Mouse (Mus musculus) stomach, embryonic 14.5 days (tissue): ENCODE measurements around the gene Acrbp. TPM values are rescaled to one million over a fixed set of nuclear protein-coding genes. Genes with fewer than 3 reads are reported as not detected.

Experiments used
- ATAC-seq: fragments of 200-750 bp; cut with Nextera tagmentation; 2 replicates; pipeline ENCODE4 v1.8.0; 2017; ENCODE audit warnings: low read depth, moderate TSS enrichment; ENCODE audit not compliant: insufficient number of reproducible peaks, insufficient read depth, low FRiP score
- H3K27ac ChIP-seq: fragments of 300-500 bp; sonication (generic); 2 replicates; pipeline ENCODE4 v1.5.1; 2014; ENCODE audit warnings: mild to moderate bottlenecking, low read length, moderate library complexity, mixed read lengths
- H3K27me3 ChIP-seq: fragments of 300-500 bp; sonication (generic); 2 replicates; pipeline ENCODE4 v1.6.1; 2014; ENCODE audit warnings: low read length, control low read depth, mixed read lengths; ENCODE audit not compliant: control insufficient read depth, insufficient read depth
- H3K36me3 ChIP-seq: fragments of 300-500 bp; sonication (generic); 2 replicates; pipeline ENCODE4 v1.6.1; 2014; ENCODE audit warnings: mild to moderate bottlenecking, control low read depth, low read length, moderate library complexity, mixed read lengths; ENCODE audit not compliant: control insufficient read depth, insufficient read depth
- H3K4me1 ChIP-seq: fragments of 300-500 bp; sonication (generic); 2 replicates; pipeline ENCODE4 v1.6.1; 2014; ENCODE audit warnings: low read length, control low read depth, mixed read lengths; ENCODE audit not compliant: control insufficient read depth, insufficient read depth
- H3K4me2 ChIP-seq: fragments of 300-500 bp; sonication (generic); replicated peaks from 2 replicates; pipeline ENCODE4 v1.6.1; 2014; ENCODE audit warnings: low read depth, low read length, control low read depth
- H3K4me3 ChIP-seq: fragments of 300-500 bp; sonication (generic); 2 replicates; pipeline ENCODE4 v1.5.1; 2014; ENCODE audit warnings: low read depth, low read length, control low read depth
- H3K9ac ChIP-seq: fragments of 300-500 bp; sonication (generic); replicated peaks from 2 replicates; pipeline ENCODE4 v1.6.1; 2014; ENCODE audit warnings: low read depth, mild to moderate bottlenecking, control low read depth, low read length, moderate library complexity, mixed read lengths
- H3K9me3 ChIP-seq: fragments of 300-500 bp; sonication (generic); 2 replicates; pipeline ENCODE4 v1.6.1; 2016; ENCODE audit warnings: low read depth, low read length, control low read depth; ENCODE audit not compliant: control insufficient read depth
- WGBS: fragments of 180-500 bp; shearing (Covaris S2); extraction: QIAGEN DNeasy Blood & Tissue Kit; methylation state at CpG from one replicate; pipeline ENCODE4 v1.1.7; 2014; 5-methylcytosine and 5-hydroxymethylcytosine counted together
- polyA plus RNA-seq: library from polyadenylated mRNA; unstranded; fragments of >200 nt; fragmentation: Nextera tagmentation; extraction: Ambion mirVana; gene quantifications from 2 replicates; pipeline ENCODE4 v1.2.1, GENCODE M21; 2014

The Acrbp gene
- polyA plus RNA-seq, 1 experiment from 2014 or later: 18.6 TPM

DNA sequence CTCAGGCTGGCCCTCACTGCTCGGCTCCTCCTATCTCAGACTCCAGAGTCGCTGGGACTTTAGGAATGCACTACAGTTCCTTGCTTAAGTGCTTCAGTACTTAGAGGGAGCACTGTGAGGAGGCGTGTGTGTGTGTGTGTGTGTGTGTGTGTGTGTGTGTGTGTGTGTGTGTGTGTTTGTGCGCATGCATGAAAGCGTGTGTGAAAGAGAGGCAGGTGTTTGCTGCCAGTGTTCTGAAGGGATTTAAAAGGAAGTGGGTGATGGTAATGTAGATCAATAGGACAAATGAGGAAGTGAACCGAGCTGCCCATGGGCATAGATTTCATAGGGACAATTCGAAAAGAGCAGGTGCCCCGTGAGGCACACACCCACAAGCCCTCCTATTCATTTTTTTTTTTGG is 24.3 kb downstream of the Acrbp start:
- 75% methylated on average over 8 of the region's 8 CpGs for WGBS
- Histone ChIP-seq H3K27ac (no peak overlapping the region), H3K9me3 (no peaks in the 10 kb centered on the region), H3K36me3 (no peaks in the 10 kb centered on the region), H3K4me2 (no peak overlapping the region), H3K27me3 (no peaks in the 10 kb centered on the region), H3K9ac (no peak overlapping the region), H3K4me3 (no peak overlapping the region), H3K4me1 (no peaks in the 10 kb centered on the region)
- no peak for ATAC-seq

DNA sequence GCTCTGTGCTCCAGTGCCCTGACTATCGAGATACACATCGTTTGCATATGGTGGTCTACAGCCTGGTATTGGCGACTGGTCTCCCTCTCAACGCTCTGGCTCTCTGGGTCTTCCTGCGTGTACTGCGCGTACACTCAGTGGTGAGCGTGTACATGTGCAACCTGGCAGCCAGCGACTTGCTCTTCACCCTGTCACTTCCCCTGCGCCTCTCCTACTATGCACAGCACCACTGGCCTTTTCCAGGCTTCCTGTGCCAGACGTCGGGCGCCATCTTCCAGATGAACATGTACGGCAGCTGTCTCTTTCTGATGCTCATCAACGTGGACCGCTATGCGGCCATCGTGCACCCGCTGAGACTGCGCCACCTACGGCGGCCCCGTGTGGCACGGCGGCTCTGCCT is 31.9 kb downstream of the Acrbp start:
- H3K9ac ChIP-seq: peak overlapping the region; percentile 40
- peak overlapping the region; percentile 38 for H3K4me3 ChIP-seq
- peak overlapping the region; percentile 61; the same call in 1 of the 2 replicates for H3K27ac ChIP-seq
- H3K36me3 ChIP-seq: no peaks in the 10 kb centered on the region
- no peaks in the 10 kb centered on the region for H3K9me3 ChIP-seq
- 23% methylated on average over 25 of the region's 25 CpGs for WGBS
- H3K4me1 ChIP-seq: peaks cover 7% of the 10 kb centered on the region
- 0 out of 2 replicates have a peak, but pooled peaks cover 2% of the 10 kb centered on the region for H3K27me3 ChIP-seq
- H3K4me2 ChIP-seq: peak overlapping the region; percentile 74
- peak; percentile 12; the same call in 1 of the 2 replicates for ATAC-seq

DNA sequence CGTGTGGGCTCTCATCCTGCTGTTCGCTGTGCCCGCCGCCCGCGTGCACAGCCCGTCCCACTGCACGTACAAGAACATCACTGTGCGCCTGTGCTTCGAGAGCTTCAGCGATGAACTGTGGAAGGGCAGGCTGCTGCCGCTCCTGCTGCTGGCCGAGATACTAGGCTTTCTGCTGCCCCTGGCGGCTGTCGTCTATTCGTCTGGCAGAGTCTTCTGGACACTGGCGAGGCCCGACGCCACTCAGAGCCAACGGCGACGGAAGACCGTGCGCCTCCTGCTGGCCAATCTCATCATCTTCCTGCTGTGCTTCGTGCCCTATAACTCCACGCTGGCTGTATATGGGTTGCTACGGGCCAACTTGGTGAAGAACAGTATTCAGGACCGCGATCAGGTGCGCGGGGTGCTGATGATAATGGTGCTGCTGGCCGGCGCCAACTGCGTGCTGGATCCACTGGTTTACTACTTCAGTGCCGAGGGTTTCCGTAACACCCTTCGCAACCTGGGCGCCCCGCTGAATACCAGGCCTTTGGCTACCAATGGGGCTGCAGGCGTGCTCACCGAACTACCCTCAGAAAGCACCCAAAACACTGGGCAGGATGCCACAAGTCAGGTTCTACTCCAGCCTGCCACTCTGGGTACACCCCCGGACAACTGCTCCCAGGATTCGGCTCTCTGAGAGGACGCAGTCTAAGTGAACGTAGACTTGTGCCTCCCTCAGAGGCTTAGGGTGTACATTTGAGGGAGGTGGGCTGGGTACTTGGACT is 32.5 kb downstream of the Acrbp start:
- H3K27ac ChIP-seq: peak overlapping the region; percentile 61; the same call in 1 of the 2 replicates
- ATAC-seq: peak; percentile 87

DNA sequence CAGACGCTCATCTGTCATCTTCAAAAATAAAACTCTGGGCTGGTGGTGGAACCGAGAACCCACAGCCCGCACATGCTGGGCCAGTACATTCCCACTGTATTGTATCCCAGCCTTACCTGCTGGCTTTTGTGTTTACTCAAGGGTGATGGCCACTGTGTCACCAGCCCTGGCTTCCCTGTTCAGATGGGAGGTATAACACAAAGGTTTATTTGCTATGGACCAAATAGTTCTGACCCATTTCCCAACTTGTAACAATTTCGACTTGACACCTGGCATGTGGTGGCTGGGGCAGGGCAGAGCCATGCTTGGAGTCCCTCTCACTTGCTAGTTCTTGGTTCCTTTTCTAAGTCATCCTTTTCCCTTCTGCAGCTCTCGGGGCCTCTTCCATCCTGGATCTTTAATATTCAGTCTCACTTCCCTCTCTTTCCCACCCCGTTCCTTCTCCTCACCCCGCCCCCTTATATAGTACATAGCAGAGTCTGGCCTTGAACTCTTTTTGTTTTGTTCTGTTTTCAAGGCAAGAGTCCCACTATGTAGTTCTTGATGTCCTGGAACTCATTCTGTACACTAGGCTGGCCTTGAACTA is 33.4 kb downstream of the Acrbp start:
- Histone ChIP-seq H3K4me2 (no peak overlapping the region), H3K4me3 (no peak overlapping the region), H3K9ac (no peak overlapping the region), H3K9me3 (no peaks in the 10 kb centered on the region), H3K27ac (no peak overlapping the region), H3K4me1 (peaks cover 7% of the 10 kb centered on the region), H3K27me3 (0 out of 2 replicates have a peak, but pooled peaks cover 2% of the 10 kb centered on the region), H3K36me3 (no peaks in the 10 kb centered on the region)
- no peak for ATAC-seq
- 83% methylated on average over 7 of the region's 7 CpGs for WGBS

More for the DNA sequence above, 32.5 kb downstream of the Acrbp start:
- Histone ChIP-seq H3K9ac (peak overlapping the region; percentile 40), H3K27me3 (0 out of 2 replicates have a peak, but pooled peaks cover 2% of the 10 kb centered on the region), H3K4me3 (peak overlapping the region; percentile 38), H3K9me3 (no peaks in the 10 kb centered on the region), H3K4me2 (peak overlapping the region; percentile 74), H3K4me1 (peaks cover 7% of the 10 kb centered on the region), H3K36me3 (no peaks in the 10 kb centered on the region)
- WGBS: 22% methylated on average over 45 of the region's 45 CpGs

DNA sequence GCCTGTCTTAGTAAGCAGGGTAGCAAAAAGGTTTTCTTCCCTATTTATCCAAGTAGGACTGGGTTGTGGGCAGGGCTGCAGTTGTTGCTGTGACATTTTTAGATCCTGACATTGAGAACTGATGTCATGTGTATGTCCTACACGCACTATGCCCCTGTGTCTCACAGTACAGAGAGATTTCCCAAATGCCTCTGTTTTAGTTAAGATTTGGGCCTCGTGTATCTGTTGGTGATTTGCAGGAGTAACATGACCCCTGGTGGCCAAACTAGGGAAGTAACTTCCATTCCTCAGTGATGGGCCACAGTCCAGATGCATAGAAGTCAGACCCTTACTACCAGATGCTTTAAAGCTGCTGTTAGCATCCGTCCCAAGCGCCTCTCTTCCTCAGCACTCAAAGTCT is 34.9 kb downstream of the Acrbp start:
- H3K4me1 ChIP-seq: peaks cover 9% of the 10 kb centered on the region
- no peaks in the 10 kb centered on the region for H3K9me3 ChIP-seq
- 0 out of 2 replicates have a peak, but pooled peaks cover 2% of the 10 kb centered on the region for H3K27me3 ChIP-seq
- no peak overlapping the region for H3K27ac ChIP-seq
- H3K9ac ChIP-seq: no peak overlapping the region
- no peak overlapping the region for H3K4me3 ChIP-seq
- 3% methylated on average over 4 of the region's 4 CpGs for WGBS
- H3K36me3 ChIP-seq: no peaks in the 10 kb centered on the region
- peak; percentile 10; the same call in 1 of the 2 replicates for ATAC-seq
- no peak overlapping the region for H3K4me2 ChIP-seq

DNA sequence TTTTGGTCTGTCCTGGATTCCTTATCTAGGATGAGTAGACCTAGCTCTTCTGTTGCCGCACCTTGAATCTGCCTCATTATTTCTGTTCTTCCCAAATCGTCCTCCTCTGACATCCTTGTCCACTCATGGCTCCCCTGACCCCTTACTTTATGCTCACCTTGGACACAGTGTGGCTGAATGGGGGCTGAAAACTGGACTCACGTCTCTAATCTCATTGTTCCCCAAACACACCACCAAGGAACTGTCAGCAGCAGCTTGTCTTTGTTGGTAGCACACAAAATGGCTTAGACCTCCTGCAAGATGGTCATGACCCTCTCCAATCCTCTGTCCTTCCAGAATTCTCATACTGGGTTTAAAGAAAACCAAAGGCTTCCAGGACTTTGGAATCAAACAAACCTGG is 38.4 kb downstream of the Acrbp start:
- Histone ChIP-seq H3K4me2 (no peak overlapping the region), H3K4me3 (no peak overlapping the region), H3K4me1 (peaks cover 17% of the 10 kb centered on the region), H3K9me3 (no peaks in the 10 kb centered on the region), H3K27me3 (no peaks in the 10 kb centered on the region), H3K36me3 (no peaks in the 10 kb centered on the region), H3K9ac (no peak overlapping the region), H3K27ac (peak overlapping the region; percentile 85)
- WGBS: 80% methylated on average over 3 of the region's 3 CpGs
- ATAC-seq: no peak

DNA sequence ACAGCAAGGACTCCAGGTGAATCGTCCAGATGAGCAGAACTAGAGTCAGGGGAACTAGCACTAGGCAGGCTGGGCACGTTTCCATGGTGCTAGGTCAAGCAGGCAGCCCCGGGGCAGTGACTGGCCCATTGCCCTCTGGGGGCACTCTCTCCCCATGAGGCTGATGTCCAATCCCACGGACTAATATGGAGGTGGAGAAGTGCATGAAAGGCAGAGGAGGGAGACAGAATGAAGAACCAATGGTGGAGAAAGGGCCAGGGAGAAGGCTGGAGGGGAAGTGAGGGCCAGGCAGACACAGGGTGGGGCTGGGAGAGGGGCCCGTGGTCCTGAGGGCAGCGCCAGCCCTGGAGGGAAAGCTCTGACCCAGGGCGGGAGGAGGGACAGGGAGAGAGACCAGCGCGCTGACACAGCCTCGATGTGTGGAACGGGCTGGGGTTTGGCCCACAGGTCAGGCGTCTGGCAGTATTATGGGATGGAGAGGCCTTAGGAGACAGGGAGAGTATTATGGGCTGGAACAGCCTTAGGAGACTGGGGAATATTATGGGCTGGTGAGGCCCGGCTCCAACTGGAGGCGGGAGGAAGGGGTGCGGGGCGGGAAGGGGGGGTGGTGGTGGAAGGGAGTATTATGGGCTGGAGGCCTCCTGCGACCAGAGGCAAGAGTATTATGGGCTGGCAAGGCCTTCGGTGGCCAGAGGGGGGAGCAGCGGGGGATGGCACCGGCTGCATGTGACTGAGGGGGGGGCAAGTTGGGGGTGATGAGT is 39.3 kb downstream of the Acrbp start:
- Histone ChIP-seq H3K9me3 (no peaks in the 10 kb centered on the region), H3K27me3 (no peaks in the 10 kb centered on the region), H3K9ac (no peak overlapping the region), H3K36me3 (no peaks in the 10 kb centered on the region), H3K4me3 (0 out of 2 replicates have a peak overlapping the region, but pooled peaks have one; percentile 2), H3K27ac (peak overlapping the region; percentile 85), H3K4me1 (peaks cover 17% of the 10 kb centered on the region), H3K4me2 (peak overlapping the region; percentile 45)
- WGBS: 2% methylated on average over 20 of the region's 20 CpGs
- ATAC-seq: peak; percentile 86
